Mouse (Mus musculus) common myeloid progenitor, adult 5-6 weeks (primary cell): Measurements from ENCODE around the gene Gm136. TPM values are rescaled to one million over a fixed set of nuclear protein-coding genes. Genes with fewer than 3 reads are reported as not detected.
A peak's percentile ranks its signal among the peaks of the same experiment; 100 is the strongest.

Experiments used
- ATAC-seq: replicated peaks from 2 replicates; pipeline ENCODE4 v1.8.0; 2016; ENCODE audit warnings: low read depth, mild to moderate bottlenecking, moderate TSS enrichment, inconsistent platforms; ENCODE audit not compliant: poor library complexity, severe bottlenecking
- total RNA-seq: library from RNA; stranded (forward); fragments of 200-1000, 187-1606 nt; gene quantifications from 2 replicates; pipeline ENCODE4 v1.2.3, GENCODE M21; 2017

Gene Gm136
- total RNA-seq, 1 experiment from 2014 or later, result not detected

GRCm38 (mm10) chr4:34719421-34719820 lies 36.6 kb downstream of the Gm136 start:
- ATAC-seq, result no peak

DNA sequence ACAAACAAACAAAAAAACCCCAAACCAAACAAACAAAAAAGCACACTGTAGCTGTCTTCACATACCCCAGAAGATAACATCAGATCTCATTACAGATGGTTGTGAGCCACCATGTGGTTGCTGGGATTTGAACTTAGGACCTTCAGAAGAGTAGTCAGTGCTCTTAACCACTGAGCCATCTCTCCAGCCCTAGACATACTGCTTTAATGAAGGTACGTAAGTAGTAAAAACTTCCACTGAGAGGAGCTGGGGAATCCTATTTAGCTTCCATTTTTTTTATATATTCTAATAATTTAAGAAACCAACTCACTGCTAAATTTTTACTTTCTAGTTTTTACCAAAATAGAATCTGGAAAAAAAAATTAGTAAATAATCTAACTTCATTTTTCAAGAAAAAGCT lies 41.0 kb downstream of the Gm136 start:
- ATAC-seq, result no peak

- no peak for ATAC-seq
Observed at GRCm38 (mm10) chr4:34708127-34708526, 47.9 kb downstream of the Gm136 start.

- no peak for ATAC-seq
Observed at GRCm38 (mm10) chr4:34707248-34707647, 48.8 kb downstream of the Gm136 start.

- ATAC-seq, result no peak
Observed at GRCm38 (mm10) chr4:34703029-34703428, 53.0 kb downstream of the Gm136 start.

- no peak for ATAC-seq
Observed at GRCm38 (mm10) chr4:34702231-34702630, 53.8 kb downstream of the Gm136 start.

DNA sequence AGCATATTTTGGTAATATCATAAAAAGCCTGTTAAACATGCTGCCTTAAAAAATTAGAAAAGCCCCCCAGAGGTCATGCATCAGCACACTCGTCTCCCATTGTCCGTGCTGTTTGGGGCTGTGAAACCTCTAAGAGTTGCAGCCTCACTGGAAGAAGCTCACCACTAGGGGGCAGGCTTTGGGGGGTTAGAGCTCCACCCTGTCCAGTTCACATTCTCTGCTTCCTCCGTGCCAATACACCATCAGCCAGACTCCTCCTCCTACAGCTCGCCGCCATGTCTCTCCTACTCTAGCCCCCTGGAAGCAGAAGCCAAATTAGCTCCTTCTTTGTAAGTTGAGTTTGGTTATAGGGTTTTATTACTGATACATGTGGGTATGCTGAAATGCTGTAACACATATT lies 54.5 kb downstream of the Gm136 start:
- peak; percentile 89 for ATAC-seq

Other genes starting within 250 kb of the Gm136 start
- gene Akirin2, start 205.3 kb downstream of the Gm136 start, total RNA-seq, result 42.0 and 60.8 TPM in 2 replicates
- 87.5 and 96.9 TPM in 2 replicates for gene Orc3, start 141.3 kb downstream of the Gm136 start, total RNA-seq
- gene Rars2, start 141.3 kb downstream of the Gm136 start, total RNA-seq, result 36.6 and 46.2 TPM in 2 replicates
- 23.2 and 24.3 TPM in 2 replicates for gene Slc35a1, start 68.8 kb downstream of the Gm136 start, total RNA-seq
- gene Cfap206, start 26.1 kb downstream of the Gm136 start, total RNA-seq, result not detected in 2 replicates
- 28.4 and 31.3 TPM in 2 replicates for gene Smim8, start 22.2 kb upstream of the Gm136 start, total RNA-seq
- 44.1 and 50.7 TPM in 2 replicates for gene Zfp292, start 126.7 kb upstream of the Gm136 start, total RNA-seq
- gene Cga, start 137.5 kb upstream of the Gm136 start, total RNA-seq, result not detected in 2 replicates